Mouse (Mus musculus) kidney, postnatal 0 days (tissue): ENCODE measurements around the gene Zfp553. TPM values are rescaled to one million over a fixed set of nuclear protein-coding genes. Genes with fewer than 3 reads are reported as not detected.
A peak's percentile ranks its signal among the peaks of the same experiment; 100 is the strongest.

Source experiments
- ATAC-seq: fragments of 200-750 bp; cut with Nextera tagmentation; replicated peaks from 2 replicates; pipeline ENCODE4 v1.8.0; 2017; ENCODE audit warnings: low read depth, moderate number of reproducible peaks, moderate TSS enrichment, moderate library complexity; ENCODE audit not compliant: low FRiP score
- DNase-seq: peaks from one replicate; pipeline ENCODE4 v3.0.0-alpha.2; 2016; ENCODE audit warnings: low spot score
- H3K27ac ChIP-seq: fragments of 300-500 bp; sonication (generic); 2 replicates; pipeline ENCODE4 v1.5.1; 2014; ENCODE audit warnings: mild to moderate bottlenecking
- H3K27me3 ChIP-seq: fragments of 300-500 bp; sonication (generic); 2 replicates; pipeline ENCODE4 v1.6.1; 2014; ENCODE audit warnings: low read length, mixed read lengths; ENCODE audit not compliant: insufficient read depth
- H3K36me3 ChIP-seq: fragments of 300-500 bp; sonication (generic); 2 replicates; pipeline ENCODE4 v1.6.1; 2014; ENCODE audit warnings: low read length, mixed read lengths; ENCODE audit not compliant: insufficient read depth
- H3K4me1 ChIP-seq: fragments of 300-500 bp; sonication (generic); replicated peaks from 2 replicates; pipeline ENCODE4 v1.6.1; 2014; ENCODE audit warnings: antibody characterized with exemption, low read length, mixed read lengths; ENCODE audit not compliant: insufficient read depth
- H3K4me2 ChIP-seq: fragments of 300-500 bp; sonication (generic); 2 replicates; pipeline ENCODE4 v1.6.1; 2014; ENCODE audit warnings: mild to moderate bottlenecking, low read length, moderate library complexity, mixed read lengths
- H3K4me3 ChIP-seq: fragments of 300-500 bp; sonication (generic); replicated peaks from 2 replicates; pipeline ENCODE4 v1.5.1; 2014; ENCODE audit warnings: low read depth, low read length
- H3K9ac ChIP-seq: fragments of 300-500 bp; sonication (generic); 2 replicates; pipeline ENCODE4 v1.6.1; 2014; ENCODE audit warnings: low read depth, low read length
- H3K9me3 ChIP-seq: fragments of 300-500 bp; sonication (generic); replicated peaks from 2 replicates; pipeline ENCODE4 v1.6.1; 2016; ENCODE audit warnings: low read length, inconsistent platforms, mixed read lengths
- CTCF ChIP-seq: IDR thresholded peaks from 2 replicates; pipeline ENCODE4 v1.5.1; 2016; ENCODE audit warnings: antibody characterized with exemption, low read depth, mild to moderate bottlenecking, moderate library complexity
- WGBS: fragments of 180-500 bp; shearing (Covaris S2); extraction: QIAGEN DNeasy Blood & Tissue Kit; methylation state at CpG from one replicate; pipeline ENCODE4 v1.1.7; 2014; 5-methylcytosine and 5-hydroxymethylcytosine counted together
- polyA plus RNA-seq: library from polyadenylated mRNA; unstranded; fragments of >200 nt; fragmentation: Nextera tagmentation; extraction: Ambion mirVana; gene quantifications from 2 replicates; pipeline ENCODE4 v1.2.1, GENCODE M21; 2015

Zfp553 gene
- polyA plus RNA-seq, 1 experiment from 2014 or later, result 22.3 TPM

GRCm38 (mm10) chr7:127214981-127215871 is 17.6 kb upstream of the Zfp553 start:
- TF ChIP-seq CTCF, result peak; percentile 92
- Histone ChIP-seq H3K27ac (peak overlapping the region; percentile 64), H3K9ac (peak overlapping the region; percentile 53), H3K4me1 (no peaks in the 10 kb centered on the region), H3K4me2 (peak overlapping the region; percentile 76), H3K36me3 (no peaks in the 10 kb centered on the region), H3K27me3 (no peaks in the 10 kb centered on the region), H3K4me3 (peak overlapping the region; percentile 30), H3K9me3 (no peaks in the 10 kb centered on the region)
- 24% methylated on average over 33 of the region's 33 CpGs for WGBS
- ATAC-seq (0 out of 2 replicates have a peak, but pooled peaks have one; percentile 26), DNase-seq (peak; percentile 88)

- no peak for TF ChIP-seq CTCF
- no peaks in the 10 kb centered on the region for H3K27me3 ChIP-seq
- 75% methylated on average over 5 of the region's 5 CpGs for WGBS
- H3K9ac ChIP-seq, result no peak overlapping the region
- ATAC-seq (no peak), DNase-seq (no peak)
- H3K4me3 ChIP-seq, result no peak overlapping the region
- no peak overlapping the region for H3K27ac ChIP-seq
- H3K4me2 ChIP-seq, result no peak overlapping the region
- H3K9me3 ChIP-seq, result no peaks in the 10 kb centered on the region
- H3K4me1 ChIP-seq, result no peaks in the 10 kb centered on the region
- H3K36me3 ChIP-seq, result no peaks in the 10 kb centered on the region
Measured at GRCm38 (mm10) chr7:127216307-127216706, 16.6 kb upstream of the Zfp553 start.

- no peak overlapping the region for H3K4me2 ChIP-seq
Measured at GRCm38 (mm10) chr7:127217475-127217874, 15.4 kb upstream of the Zfp553 start.

GRCm38 (mm10) chr7:127217901-127218642 is 14.8 kb upstream of the Zfp553 start:
- ATAC-seq (no peak), DNase-seq (no peak)
- Histone ChIP-seq H3K4me2 (no peak overlapping the region), H3K27me3 (no peaks in the 10 kb centered on the region), H3K9ac (no peak overlapping the region), H3K9me3 (no peaks in the 10 kb centered on the region), H3K4me1 (no peaks in the 10 kb centered on the region), H3K4me3 (no peak overlapping the region), H3K27ac (no peak overlapping the region), H3K36me3 (no peaks in the 10 kb centered on the region)
- TF ChIP-seq CTCF, result no peak
- 60% methylated on average over 10 of the region's 10 CpGs for WGBS

More at GRCm38 (mm10) chr7:127217475-127217874, 15.4 kb upstream of the Zfp553 start:
- DNase-seq, result no peak
- ATAC-seq, result no peak
- Histone ChIP-seq H3K27me3 (no peaks in the 10 kb centered on the region), H3K9ac (no peak overlapping the region), H3K36me3 (no peaks in the 10 kb centered on the region), H3K27ac (no peak overlapping the region), H3K9me3 (no peaks in the 10 kb centered on the region), H3K4me3 (no peak overlapping the region), H3K4me1 (no peaks in the 10 kb centered on the region)
- TF ChIP-seq CTCF, result no peak
- 87% methylated on average over 6 of the region's 6 CpGs for WGBS

- Histone ChIP-seq H3K27ac (no peak overlapping the region), H3K4me1 (no peaks in the 10 kb centered on the region), H3K4me2 (no peak overlapping the region), H3K27me3 (no peaks in the 10 kb centered on the region), H3K9ac (no peak overlapping the region), H3K4me3 (no peak overlapping the region), H3K36me3 (no peaks in the 10 kb centered on the region), H3K9me3 (no peaks in the 10 kb centered on the region)
- TF ChIP-seq CTCF, result no peak
- WGBS, result 90% methylated on average over 4 of the region's 4 CpGs
- DNase-seq (no peak), ATAC-seq (no peak)
Measured at GRCm38 (mm10) chr7:127218670-127219069, 14.2 kb upstream of the Zfp553 start.

- no peak overlapping the region for H3K4me3 ChIP-seq
- H3K4me1 ChIP-seq, result no peaks in the 10 kb centered on the region
- WGBS, result 76% methylated on average over 6 of the region's 6 CpGs
- H3K4me2 ChIP-seq, result no peak overlapping the region
- H3K27me3 ChIP-seq, result no peaks in the 10 kb centered on the region
- no peak for DNase-seq
- no peak for TF ChIP-seq CTCF
- no peaks in the 10 kb centered on the region for H3K9me3 ChIP-seq
- H3K9ac ChIP-seq, result no peak overlapping the region
- no peaks in the 10 kb centered on the region for H3K36me3 ChIP-seq
- ATAC-seq, result no peak
- no peak overlapping the region for H3K27ac ChIP-seq
Measured at GRCm38 (mm10) chr7:127220440-127220839, 12.4 kb upstream of the Zfp553 start.
